Mouse (Mus musculus) midbrain, embryonic 12.5 days (tissue): ENCODE data around the gene Fus. TPM values are rescaled to one million over a fixed set of nuclear protein-coding genes. Genes with fewer than 3 reads are reported as not detected.

ENCODE experiments used
- ATAC-seq: fragments of 200-750 bp; cut with Nextera tagmentation; 2 replicates; pipeline ENCODE4 v1.8.0; 2017; ENCODE audit warnings: low read depth, moderate TSS enrichment, moderate library complexity; ENCODE audit not compliant: low FRiP score
- H3K27ac ChIP-seq: fragments of 300-500 bp; sonication (generic); replicated peaks from 2 replicates; pipeline ENCODE4 v1.5.1; 2016; ENCODE audit warnings: mild to moderate bottlenecking
- H3K27me3 ChIP-seq: fragments of 300-500 bp; sonication (generic); 2 replicates; pipeline ENCODE4 v1.6.1; 2016; ENCODE audit warnings: mild to moderate bottlenecking
- H3K36me3 ChIP-seq: fragments of 300-500 bp; sonication (generic); 2 replicates; pipeline ENCODE4 v1.6.1; 2016
- H3K4me1 ChIP-seq: fragments of 300-500 bp; sonication (generic); 2 replicates; pipeline ENCODE4 v1.6.1; 2016
- H3K4me2 ChIP-seq: fragments of 300-500 bp; sonication (generic); replicated peaks from 2 replicates; pipeline ENCODE4 v1.6.1; 2016; ENCODE audit warnings: mild to moderate bottlenecking, moderate library complexity
- H3K4me3 ChIP-seq: fragments of 300-500 bp; sonication (generic); 2 replicates; pipeline ENCODE4 v1.5.1; 2016; ENCODE audit warnings: mild to moderate bottlenecking
- H3K9ac ChIP-seq: fragments of 300-500 bp; sonication (generic); replicated peaks from 2 replicates; pipeline ENCODE4 v1.6.1; 2016; ENCODE audit warnings: mild to moderate bottlenecking, moderate library complexity
- H3K9me3 ChIP-seq: fragments of 300-500 bp; sonication (generic); 2 replicates; pipeline ENCODE4 v1.6.1; 2016; ENCODE audit warnings: mild to moderate bottlenecking
- WGBS: fragments of 180-500 bp; shearing (Covaris S2); methylation state at CpG from one replicate; pipeline ENCODE4 v1.1.7; 2016; 5-methylcytosine and 5-hydroxymethylcytosine counted together
- polyA plus RNA-seq: library from polyadenylated mRNA; unstranded; fragments of >200 nt; fragmentation: Nextera tagmentation; extraction: Ambion mirVana; gene quantifications from 2 replicates; pipeline ENCODE4 v1.2.1, GENCODE M21; 2016

The Fus gene
- polyA plus RNA-seq, 1 experiment from 2014 or later, result 518 TPM

GRCm38 (mm10) chr7:128016650-128017049 lies 49.4 kb downstream of the Fus start:
- 91% methylated on average over 6 of the region's 6 CpGs for WGBS
- ATAC-seq, result no peak
- H3K27me3 ChIP-seq, result no peaks in the 10 kb centered on the region
- H3K4me1 ChIP-seq, result no peaks in the 10 kb centered on the region
- H3K4me3 ChIP-seq, result no peak overlapping the region
- H3K9ac ChIP-seq, result no peak overlapping the region
- no peaks in the 10 kb centered on the region for H3K36me3 ChIP-seq
- H3K27ac ChIP-seq, result no peak overlapping the region
- no peaks in the 10 kb centered on the region for H3K9me3 ChIP-seq
- no peak overlapping the region for H3K4me2 ChIP-seq

- ATAC-seq, result no peak
- no peak overlapping the region for H3K27ac ChIP-seq
- H3K36me3 ChIP-seq, result no peaks in the 10 kb centered on the region
- no peaks in the 10 kb centered on the region for H3K4me1 ChIP-seq
- no peak overlapping the region for H3K4me3 ChIP-seq
- no peak overlapping the region for H3K9ac ChIP-seq
- H3K27me3 ChIP-seq, result no peaks in the 10 kb centered on the region
- H3K4me2 ChIP-seq, result no peak overlapping the region
- H3K9me3 ChIP-seq, result no peaks in the 10 kb centered on the region
- WGBS, result 88% methylated on average over 3 of the region's 3 CpGs
Measured at GRCm38 (mm10) chr7:128018275-128018674, 51.0 kb downstream of the Fus start.

GRCm38 (mm10) chr7:128019187-128019586 lies 51.9 kb downstream of the Fus start:
- H3K36me3 ChIP-seq, result no peaks in the 10 kb centered on the region
- no peaks in the 10 kb centered on the region for H3K9me3 ChIP-seq
- 82% methylated on average over 2 of the region's 2 CpGs for WGBS
- H3K27me3 ChIP-seq, result no peaks in the 10 kb centered on the region
- no peak overlapping the region for H3K4me3 ChIP-seq
- H3K27ac ChIP-seq, result no peak overlapping the region
- ATAC-seq, result no peak
- H3K9ac ChIP-seq, result no peak overlapping the region
- no peaks in the 10 kb centered on the region for H3K4me1 ChIP-seq
- H3K4me2 ChIP-seq, result no peak overlapping the region

- Histone ChIP-seq H3K36me3 (no peaks in the 10 kb centered on the region), H3K4me2 (no peak overlapping the region), H3K4me3 (no peak overlapping the region), H3K4me1 (no peaks in the 10 kb centered on the region), H3K9me3 (no peaks in the 10 kb centered on the region), H3K9ac (no peak overlapping the region), H3K27ac (no peak overlapping the region), H3K27me3 (no peaks in the 10 kb centered on the region)
- WGBS, result 64% methylated on average over 8 of the region's 8 CpGs
- no peak for ATAC-seq
Measured at GRCm38 (mm10) chr7:128022974-128023373, 55.7 kb downstream of the Fus start.

GRCm38 (mm10) chr7:128023565-128023964 lies 56.3 kb downstream of the Fus start:
- Histone ChIP-seq H3K27ac (no peak overlapping the region), H3K27me3 (no peaks in the 10 kb centered on the region), H3K36me3 (no peaks in the 10 kb centered on the region), H3K4me1 (no peaks in the 10 kb centered on the region), H3K9ac (no peak overlapping the region), H3K4me2 (no peak overlapping the region), H3K4me3 (no peak overlapping the region), H3K9me3 (no peaks in the 10 kb centered on the region)
- ATAC-seq, result no peak
- WGBS, result 94% methylated on average over 4 of the region's 4 CpGs

- ATAC-seq, result no peak
- WGBS, result 96% methylated on average over 9 of the region's 9 CpGs
- no peaks in the 10 kb centered on the region for H3K27me3 ChIP-seq
Measured at GRCm38 (mm10) chr7:128024364-128024763, 57.1 kb downstream of the Fus start.

GRCm38 (mm10) chr7:128024932-128025331 lies 57.7 kb downstream of the Fus start:
- WGBS, result 87% methylated on average over 4 of the region's 4 CpGs
- Histone ChIP-seq H3K36me3 (no peaks in the 10 kb centered on the region), H3K9ac (no peak overlapping the region), H3K4me1 (no peaks in the 10 kb centered on the region), H3K27ac (no peak overlapping the region), H3K4me3 (no peak overlapping the region), H3K9me3 (no peaks in the 10 kb centered on the region), H3K4me2 (no peak overlapping the region), H3K27me3 (no peaks in the 10 kb centered on the region)
- ATAC-seq, result no peak

More at GRCm38 (mm10) chr7:128024364-128024763, 57.1 kb downstream of the Fus start:
- Histone ChIP-seq H3K9me3 (no peaks in the 10 kb centered on the region), H3K9ac (no peak overlapping the region), H3K36me3 (no peaks in the 10 kb centered on the region), H3K4me1 (no peaks in the 10 kb centered on the region), H3K4me3 (no peak overlapping the region), H3K27ac (no peak overlapping the region), H3K4me2 (no peak overlapping the region)

GRCm38 (mm10) chr7:128025381-128025780 lies 58.1 kb downstream of the Fus start:
- Histone ChIP-seq H3K9me3 (no peaks in the 10 kb centered on the region), H3K36me3 (no peaks in the 10 kb centered on the region), H3K27ac (no peak overlapping the region), H3K9ac (no peak overlapping the region), H3K4me3 (no peak overlapping the region), H3K27me3 (no peaks in the 10 kb centered on the region), H3K4me1 (no peaks in the 10 kb centered on the region), H3K4me2 (no peak overlapping the region)
- 80% methylated on average over 4 of the region's 4 CpGs for WGBS
- no peak for ATAC-seq

- 37% methylated on average over 9 of the region's 9 CpGs for WGBS
- H3K4me3 ChIP-seq, result no peak overlapping the region
- H3K4me2 ChIP-seq, result no peak overlapping the region
- no peaks in the 10 kb centered on the region for H3K36me3 ChIP-seq
- H3K4me1 ChIP-seq, result no peaks in the 10 kb centered on the region
- H3K27me3 ChIP-seq, result no peaks in the 10 kb centered on the region
- ATAC-seq, result no peak
- no peaks in the 10 kb centered on the region for H3K9me3 ChIP-seq
- no peak overlapping the region for H3K27ac ChIP-seq
- no peak overlapping the region for H3K9ac ChIP-seq
Measured at GRCm38 (mm10) chr7:128031403-128031976, 64.2 kb downstream of the Fus start.

- H3K27ac ChIP-seq, result no peak overlapping the region
- no peaks in the 10 kb centered on the region for H3K4me1 ChIP-seq
- no peaks in the 10 kb centered on the region for H3K27me3 ChIP-seq
- H3K4me2 ChIP-seq, result no peak overlapping the region
- H3K9ac ChIP-seq, result no peak overlapping the region
- 88% methylated on average over 5 of the region's 5 CpGs for WGBS
- H3K36me3 ChIP-seq, result no peaks in the 10 kb centered on the region
- no peak for ATAC-seq
- H3K4me3 ChIP-seq, result no peak overlapping the region
- H3K9me3 ChIP-seq, result no peaks in the 10 kb centered on the region
Measured at GRCm38 (mm10) chr7:128032290-128032988, 65.2 kb downstream of the Fus start.

GRCm38 (mm10) chr7:128032989-128033293 lies 65.7 kb downstream of the Fus start:
- Histone ChIP-seq H3K27me3 (no peaks in the 10 kb centered on the region), H3K9me3 (no peaks in the 10 kb centered on the region), H3K9ac (no peak overlapping the region), H3K4me1 (no peaks in the 10 kb centered on the region), H3K4me2 (no peak overlapping the region), H3K4me3 (no peak overlapping the region), H3K27ac (no peak overlapping the region), H3K36me3 (no peaks in the 10 kb centered on the region)
- ATAC-seq, result no peak
- WGBS, result 93% methylated on average over 3 of the region's 3 CpGs

- no peak for ATAC-seq
- H3K36me3 ChIP-seq, result no peaks in the 10 kb centered on the region
- no peaks in the 10 kb centered on the region for H3K27me3 ChIP-seq
- no peaks in the 10 kb centered on the region for H3K4me1 ChIP-seq
- H3K4me2 ChIP-seq, result no peak overlapping the region
- no peak overlapping the region for H3K9ac ChIP-seq
- no peaks in the 10 kb centered on the region for H3K9me3 ChIP-seq
- H3K27ac ChIP-seq, result no peak overlapping the region
- 94% methylated on average over 4 of the region's 4 CpGs for WGBS
- no peak overlapping the region for H3K4me3 ChIP-seq
Measured at GRCm38 (mm10) chr7:128033616-128034015, 66.4 kb downstream of the Fus start.
